Mouse (Mus musculus) cerebellum, adult 11-12 months (tissue): ENCODE results near the gene Cyp4x1.

Experiments used
- DNase-seq: peaks from one replicate; pipeline ENCODE4 v3.0.0; 2022

The Cyp4x1 gene

DNA sequence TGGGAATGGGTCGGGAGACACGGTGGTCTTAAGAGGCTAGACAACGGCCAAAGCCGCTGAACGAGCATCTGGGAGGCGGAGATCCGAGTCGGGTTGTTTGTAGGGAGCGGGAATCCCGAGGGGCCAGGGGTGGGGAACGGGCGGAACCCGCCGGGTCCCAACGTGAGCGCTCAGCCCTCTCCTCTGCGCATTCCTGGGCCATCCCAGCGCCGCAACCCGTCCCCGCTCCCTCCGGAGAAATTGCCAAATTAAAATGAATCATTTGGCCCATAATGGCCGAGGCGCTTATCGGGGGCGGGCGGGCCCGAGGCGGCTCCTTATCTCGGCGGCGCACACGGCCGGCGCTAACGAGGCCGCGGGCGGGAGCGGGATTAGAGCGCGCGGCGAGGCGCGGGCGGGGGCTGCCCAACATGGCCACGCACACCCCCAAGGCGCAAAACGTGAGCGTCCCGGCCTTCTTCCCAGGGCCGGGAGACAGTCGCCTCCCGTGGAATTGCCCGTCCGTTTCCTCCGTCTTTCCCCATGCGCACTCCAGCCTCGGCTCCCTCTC is 77.6 kb downstream of the Cyp4x1 start, which contains the start of gene Tal1:
Tal1 (plus strand) TSS at position 56 of the 550 bp plus-strand sequence.
- DNase-seq: no peak
